Mouse (Mus musculus) thymus, adult 2 months (tissue): ENCODE results near the gene Arap1.

Source experiments
- CTCF ChIP-seq: fragments of 200-500 bp; IDR thresholded peaks from 2 replicates; pipeline ENCODE4 v1.5.1; 2012; ENCODE audit warnings: mild to moderate bottlenecking, control low read depth, low read length, moderate library complexity, borderline replicate concordance; ENCODE audit not compliant: control insufficient read depth, poor library complexity, insufficient read depth; ENCODE audit errors: extremely low read depth
- POLR2A ChIP-seq: fragments of 200-500 bp; IDR thresholded peaks from 2 replicates; pipeline ENCODE4 v1.6.1; 2012; ENCODE audit warnings: mild to moderate bottlenecking, low read length, control low read depth, moderate library complexity; ENCODE audit not compliant: control insufficient read depth, poor library complexity, insufficient read depth; ENCODE audit errors: extremely low read depth

DNA sequence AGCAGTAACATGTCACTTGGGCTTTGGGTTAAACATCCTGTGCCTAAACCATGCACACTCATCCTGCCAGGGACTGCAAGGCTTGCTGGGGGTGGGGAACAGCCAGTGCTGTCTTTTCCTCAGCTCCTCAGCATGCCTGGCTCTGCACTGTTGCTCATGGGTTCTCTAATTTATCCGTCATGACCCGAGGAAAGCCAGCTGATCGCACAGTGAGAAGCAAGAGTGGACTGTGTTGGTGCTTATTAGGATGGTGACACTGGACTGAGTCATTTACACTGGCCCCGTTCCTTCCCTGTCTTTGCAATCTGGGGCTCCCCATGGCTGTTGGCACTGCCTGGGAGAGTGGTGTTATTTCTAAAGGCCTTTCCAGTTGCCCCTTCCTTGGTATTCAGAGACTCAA, 96.3 kb downstream of the Arap1 start:
- TF ChIP-seq CTCF (no peak), POLR2A (no peak)
